Mouse (Mus musculus) c-Kit-positive CD71-positive TER-119-positive erythroid progenitor cells, embryonic 14.5 days (primary cell): ENCODE results near the gene Olfr1129.
"Not testable (repeated sequence)": the region's sequence is repeated elsewhere in the genome, so short reads cannot be mapped to it uniquely, and the experiment has no call there.

Experiments
- DNase-seq: peaks from one replicate; pipeline ENCODE4 v3.0.0-alpha.2; 2013; ENCODE audit warnings: low spot score

Gene Olfr1129

DNA sequence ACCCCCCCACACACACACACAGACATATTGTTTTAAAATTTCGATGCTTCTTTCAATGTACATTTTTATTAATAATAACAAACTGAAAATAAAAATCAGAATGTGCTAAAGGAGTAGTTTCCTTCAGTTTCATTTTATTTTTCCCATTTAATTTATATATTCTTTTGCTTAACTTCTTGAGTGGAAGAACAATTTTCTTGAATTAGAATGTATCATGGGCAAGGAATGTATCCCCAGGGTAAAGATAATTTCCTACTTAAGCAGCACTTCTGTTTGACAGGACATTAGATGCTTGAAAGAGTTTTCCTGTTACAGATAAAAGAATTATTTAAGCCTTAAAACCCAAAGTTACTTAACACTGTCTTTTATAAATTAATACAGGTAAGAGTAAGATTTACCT is at the start of gene Olfr1129:
Olfr1129 (plus strand) TSS at position 301 of the 400 bp plus-strand sequence.
- DNase-seq, result not testable (repeated sequence)

DNA sequence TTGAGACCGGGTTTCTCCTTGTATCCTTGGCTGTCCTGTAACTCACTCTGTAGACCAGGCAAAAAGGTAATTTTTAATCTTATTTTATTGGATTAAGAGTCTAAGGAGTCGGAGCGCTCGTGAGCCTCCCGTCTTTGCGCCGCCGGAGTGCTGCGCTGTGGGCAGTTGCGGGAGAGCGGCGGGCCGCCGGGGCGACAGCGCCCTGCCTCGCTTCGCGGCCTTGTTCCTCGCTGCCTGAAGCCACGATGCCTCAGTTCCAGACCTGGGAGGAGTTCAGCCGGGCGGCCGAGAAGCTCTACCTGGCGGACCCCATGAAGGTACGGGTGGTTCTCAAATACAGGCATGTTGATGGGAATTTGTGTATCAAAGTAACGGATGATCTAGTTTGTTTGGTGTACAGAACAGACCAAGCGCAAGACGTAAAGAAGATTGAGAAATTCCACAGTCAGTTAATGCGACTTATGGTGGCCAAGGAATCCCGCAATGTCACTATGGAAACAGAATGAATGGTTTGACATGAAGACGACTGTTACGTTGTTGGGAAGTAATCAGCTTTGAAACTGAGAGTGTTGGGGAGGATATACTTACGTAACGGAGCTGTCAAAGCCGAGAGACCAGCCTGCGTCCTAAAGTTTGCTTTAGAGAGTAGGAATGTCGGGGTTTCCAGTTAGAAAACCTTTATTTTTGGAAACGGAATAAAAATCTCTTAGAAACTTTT is 47.6 kb upstream of the Olfr1129 start:
- not testable (repeated sequence) for DNase-seq

DNA sequence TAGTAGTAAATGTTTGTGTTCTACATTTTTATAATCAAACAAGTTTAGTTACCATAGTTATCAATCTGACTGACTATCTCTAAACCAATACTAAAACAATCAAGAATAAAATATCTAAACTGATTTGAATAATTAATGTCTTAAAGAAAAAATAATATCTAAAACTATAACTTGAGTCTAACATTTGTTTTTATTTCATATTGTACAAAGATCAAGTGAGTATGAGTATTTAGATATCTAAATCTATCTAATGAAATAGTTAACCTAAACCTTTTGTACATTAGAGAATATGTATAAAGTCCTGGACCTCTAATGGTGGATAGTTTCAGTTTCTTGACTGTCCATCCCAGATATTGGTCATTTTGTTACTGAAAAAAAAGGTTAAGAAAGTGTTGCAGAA is 42.2 kb upstream of the Olfr1129 start, which contains the start of gene Olfr153:
Olfr153 (plus strand) TSS at position 301 of the 400 bp plus-strand sequence.
- no peak for DNase-seq

DNA sequence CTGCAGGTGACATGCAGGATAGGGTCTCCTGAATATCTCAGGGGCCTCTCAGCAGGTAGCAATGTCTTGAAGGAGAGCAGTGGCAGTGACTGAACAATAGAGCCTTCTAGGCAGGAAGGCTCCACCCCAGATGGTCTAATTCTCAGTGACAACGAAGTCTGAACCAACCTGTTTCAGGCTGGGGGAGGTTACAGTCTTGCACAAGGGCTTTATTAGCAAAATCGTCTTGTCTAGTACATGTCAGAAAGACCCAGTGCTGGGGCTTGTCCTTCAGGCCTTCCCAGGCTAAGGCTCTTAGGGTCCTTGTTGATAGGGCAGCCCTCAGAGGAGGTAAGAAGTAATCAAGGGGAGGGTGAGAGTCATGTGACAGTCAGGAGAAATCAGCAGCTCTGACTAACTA is 38.9 kb upstream of the Olfr1129 start:
- no peak for DNase-seq

DNA sequence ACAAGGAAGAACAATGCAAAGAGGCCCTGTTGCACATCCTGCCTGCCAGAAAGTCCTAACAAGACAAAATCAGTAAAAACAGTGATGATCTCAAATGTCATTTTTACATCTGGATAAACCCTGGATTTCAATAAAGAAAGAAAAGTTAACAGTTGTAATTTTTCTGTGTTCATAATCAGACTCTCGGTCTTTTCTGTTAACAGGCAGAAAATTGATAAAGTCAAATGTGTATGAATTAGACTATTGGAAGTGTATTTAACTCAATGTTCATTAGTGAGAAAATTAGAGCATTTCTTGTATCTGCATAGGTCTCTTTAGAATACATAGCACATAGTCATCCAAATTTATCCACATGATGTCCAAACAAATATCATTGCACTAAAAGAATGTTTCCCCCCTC is 28.3 kb upstream of the Olfr1129 start, which contains the start of gene Olfr1128:
Olfr1128 (minus strand) TSS at position 101 of the 400 bp plus-strand sequence.
- DNase-seq, result no peak

DNA sequence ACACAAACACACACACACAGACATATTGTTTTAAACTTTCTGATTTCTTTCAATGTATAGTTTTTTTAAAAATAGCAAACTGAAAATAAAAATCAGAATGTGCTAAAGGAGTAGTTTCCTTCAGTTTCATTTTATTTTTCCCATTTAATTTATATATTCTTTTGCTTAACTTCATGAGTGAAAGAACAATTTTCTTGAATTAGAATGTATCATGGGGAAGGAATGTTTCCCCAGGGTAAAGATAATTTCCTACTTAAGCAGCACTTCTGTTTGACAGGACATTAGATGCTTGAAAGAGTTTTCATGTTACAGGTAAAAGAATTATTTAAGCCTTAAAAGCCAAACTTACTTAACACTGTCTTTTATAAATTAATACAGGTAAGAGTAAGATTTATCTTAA is 32.2 kb downstream of the Olfr1129 start, which contains the start of gene Olfr1130:
Olfr1130 (plus strand) TSS at position 301 of the 400 bp plus-strand sequence.
- DNase-seq, result not testable (repeated sequence)

DNA sequence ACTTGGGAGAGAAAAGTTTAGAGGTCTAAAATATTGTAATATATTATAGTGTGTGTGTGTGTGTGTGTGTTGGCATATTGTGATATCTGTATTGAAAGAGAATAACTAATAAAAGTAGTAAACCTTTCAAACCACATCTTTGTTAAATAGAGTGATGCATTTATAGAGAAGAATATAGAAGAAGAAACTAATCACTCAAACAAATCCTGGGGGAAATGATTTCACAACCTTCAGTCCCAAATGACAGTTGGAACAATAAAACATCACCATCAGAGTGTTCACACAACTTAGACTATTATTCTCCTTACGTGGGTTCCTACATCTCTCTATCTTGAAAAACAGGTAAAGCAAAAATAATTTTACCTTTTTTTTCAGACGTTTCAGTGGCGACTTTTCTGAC is 53.1 kb downstream of the Olfr1129 start, which contains the start of gene Olfr1131:
Olfr1131 (plus strand) TSS at position 301 of the 400 bp plus-strand sequence.
- no peak for DNase-seq
